Mouse (Mus musculus) layer of hippocampus, adult 11-12 months (tissue): ENCODE data around the gene Ctsw.
"Not testable (repeated sequence)": the region's sequence is repeated elsewhere in the genome, so short reads cannot be mapped to it uniquely, and the experiment has no call there.

Experiments used
- DNase-seq: peaks from one replicate; pipeline ENCODE4 v3.0.0; 2022; ENCODE audit warnings: low spot score

Ctsw gene

GRCm38 (mm10) chr19:5468374-5468773 lies at the start of gene Ctsw:
Gene Ctsw (minus strand): TSS chr19:5468507.
- no peak for DNase-seq

GRCm38 (mm10) chr19:5516906-5517505 lies 48.7 kb upstream of the Ctsw start:
- peak; percentile 53 for DNase-seq

- no peak for DNase-seq
These were observed 47.8 kb upstream of the Ctsw start for GRCm38 (mm10) chr19:5515840-5516777.

GRCm38 (mm10) chr19:5513005-5513349 lies 44.7 kb upstream of the Ctsw start:
- no peak for DNase-seq

- DNase-seq: no peak
These were observed 44.0 kb upstream of the Ctsw start for GRCm38 (mm10) chr19:5512091-5513004.

GRCm38 (mm10) chr19:5511074-5511632 lies 42.8 kb upstream of the Ctsw start:
- DNase-seq: no peak

- peak; percentile 100 for DNase-seq
These were observed 42.0 kb upstream of the Ctsw start, which contains the start of gene Snx32 for GRCm38 (mm10) chr19:5510031-5511026. Gene Snx32 (minus strand): TSS chr19:5510538.

- DNase-seq: no peak
These were observed 35.4 kb upstream of the Ctsw start, which contains the start of gene 1700020D05Rik for GRCm38 (mm10) chr19:5503687-5504086. Gene 1700020D05Rik (minus strand): TSS chr19:5503787.

GRCm38 (mm10) chr19:5500330-5500875 lies 32.1 kb upstream of the Ctsw start:
- no peak for DNase-seq

- DNase-seq: no peak
These were observed 27.7 kb upstream of the Ctsw start for GRCm38 (mm10) chr19:5496052-5496370.

- no peak for DNase-seq
These were observed 27.2 kb upstream of the Ctsw start for GRCm38 (mm10) chr19:5495353-5496051.

- no peak for DNase-seq
These were observed 26.0 kb upstream of the Ctsw start for GRCm38 (mm10) chr19:5494314-5494713.

- not testable (repeated sequence) for DNase-seq
These were observed 25.0 kb upstream of the Ctsw start for GRCm38 (mm10) chr19:5493301-5493721.

- no peak for DNase-seq
These were observed 24.3 kb upstream of the Ctsw start for GRCm38 (mm10) chr19:5492641-5493040.

GRCm38 (mm10) chr19:5490898-5491708 lies 22.8 kb upstream of the Ctsw start:
- peak; percentile 84 for DNase-seq

- DNase-seq: peak; percentile 95
These were observed 22.1 kb upstream of the Ctsw start, which contains the start of gene Cfl1 for GRCm38 (mm10) chr19:5490313-5490897. Gene Cfl1 (plus strand): TSS chr19:5490455.

- DNase-seq: not testable (repeated sequence)
These were observed 21.4 kb upstream of the Ctsw start for GRCm38 (mm10) chr19:5489721-5490120.

GRCm38 (mm10) chr19:5488878-5489571 lies 20.7 kb upstream of the Ctsw start:
- peak; percentile 98 for DNase-seq
